Mouse (Mus musculus) brain, adult 10 weeks (tissue): Measurements from ENCODE around the gene Gm6902. TPM values are rescaled to one million over a fixed set of nuclear protein-coding genes. Genes with fewer than 3 reads are reported as not detected.

Experiments used
- polyA plus RNA-seq: library from polyadenylated mRNA; stranded (reverse); fragments of 350-450 nt; fragmentation: Illumina TruSeq; extraction: RNeasy Lipid Tissue Mini Kit (QIAGEN cat#74804); gene quantifications from one replicate; pipeline ENCODE4 v1.2.3, GENCODE M21; 2015; ENCODE audit warnings: low read depth, low replicate concordance

The Gm6902 gene
- not detected for polyA plus RNA-seq

DNA sequence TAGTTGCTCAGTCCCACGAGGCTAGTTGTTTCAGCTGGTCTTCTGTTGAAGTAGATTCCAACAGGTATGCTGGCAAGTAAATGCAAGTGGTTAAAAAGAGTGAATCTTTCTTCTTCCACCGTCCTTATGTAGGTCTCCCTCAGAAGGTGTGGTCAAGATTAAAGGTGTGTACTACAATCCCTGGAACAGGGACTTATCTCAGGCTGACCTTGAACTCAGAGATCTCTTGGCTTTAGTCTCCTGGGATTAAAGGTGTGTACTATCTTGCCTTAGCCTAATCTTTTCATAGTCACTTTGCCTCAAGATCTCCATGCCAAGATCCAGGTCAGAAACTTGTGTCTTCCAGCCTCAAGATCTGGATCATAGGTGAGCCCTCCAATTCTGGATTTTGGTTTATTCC, at the start of gene Gm6902:
Gene Gm6902, minus strand, starts transcription at position 101 of the 400 bp plus-strand sequence.

DNA sequence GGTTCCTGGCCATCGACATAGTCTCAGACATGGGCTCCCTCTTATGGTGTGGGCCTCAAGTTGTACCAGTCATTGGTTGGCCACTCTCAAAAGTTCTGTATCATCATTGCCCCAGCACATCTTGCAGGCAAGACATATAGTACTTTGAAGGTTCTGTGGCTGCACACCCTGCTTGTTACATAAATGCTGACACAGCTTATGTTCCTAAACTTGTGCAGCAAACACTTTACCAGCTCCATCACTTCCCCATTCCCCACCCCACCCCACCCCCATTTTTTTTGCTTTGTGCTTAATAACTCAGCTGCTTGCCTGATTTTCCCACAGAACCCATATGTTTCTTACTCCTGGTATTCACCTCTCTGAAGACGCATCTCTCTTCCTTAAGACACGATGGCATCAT, 22.2 kb upstream of the Gm6902 start, which contains the start of gene Nlrp4e:
Gene Nlrp4e, plus strand, starts transcription at position 301 of the 400 bp plus-strand sequence.

DNA sequence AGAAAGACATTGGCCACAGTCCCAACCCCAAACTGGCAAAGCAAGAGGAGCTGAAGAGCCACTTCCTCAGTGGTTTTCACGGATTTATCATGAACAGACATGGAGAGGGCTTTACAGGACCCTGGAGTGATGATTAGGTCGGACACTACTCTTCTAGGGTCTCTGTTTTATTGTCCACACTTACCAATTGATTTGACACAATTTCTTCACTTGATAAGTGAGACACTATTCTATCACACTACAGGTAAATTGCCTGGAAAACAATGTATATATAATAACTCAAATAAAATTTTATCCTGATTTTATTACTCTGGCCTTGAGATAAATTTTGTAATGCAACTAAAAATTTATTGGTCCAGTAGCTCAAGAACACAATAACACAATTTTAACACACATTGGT, 27.1 kb downstream of the Gm6902 start, which contains the start of gene Vmn1r166:
Gene Vmn1r166, minus strand, starts transcription at position 101 of the 400 bp plus-strand sequence.

Other genes with a start within 250 kb of the Gm6902 start
- not detected for gene Vmn1r163, start 223.4 kb downstream of the Gm6902 start, polyA plus RNA-seq
- gene Gm8720, start 211.4 kb downstream of the Gm6902 start, polyA plus RNA-seq = not detected
- gene Gm10662, start 134.4 kb downstream of the Gm6902 start, polyA plus RNA-seq = not detected
- not detected for gene Vmn1r165, start 61.6 kb downstream of the Gm6902 start, polyA plus RNA-seq
- not detected for gene Vmn1r166, start 27.2 kb downstream of the Gm6902 start, polyA plus RNA-seq
- gene Nlrp4e, start 22.3 kb upstream of the Gm6902 start, polyA plus RNA-seq = not detected
- not detected for gene Nlrp5, start 107.0 kb upstream of the Gm6902 start, polyA plus RNA-seq
- gene Vmn1r167, start 228.3 kb upstream of the Gm6902 start, polyA plus RNA-seq = not detected